Mouse (Mus musculus) kidney, embryonic 14.5 days (tissue): ENCODE measurements around the gene Smurf1. TPM values are rescaled to one million over a fixed set of nuclear protein-coding genes. Genes with fewer than 3 reads are reported as not detected.

Experiments
- ATAC-seq: fragments of 200-750 bp; cut with Nextera tagmentation; 2 replicates; pipeline ENCODE4 v1.8.0; 2017; ENCODE audit warnings: moderate number of reproducible peaks, mild to moderate bottlenecking, moderate TSS enrichment, moderate library complexity; ENCODE audit not compliant: low FRiP score, low TSS enrichment
- H3K27ac ChIP-seq: fragments of 300-500 bp; sonication (generic); 2 replicates; pipeline ENCODE4 v1.5.1; 2014; ENCODE audit warnings: low read depth, mild to moderate bottlenecking, low read length, moderate library complexity, mixed read lengths
- H3K27me3 ChIP-seq: fragments of 300-500 bp; sonication (generic); 2 replicates; pipeline ENCODE4 v1.6.1; 2014; ENCODE audit warnings: mild to moderate bottlenecking, low read length; ENCODE audit not compliant: control insufficient read depth, insufficient read depth
- H3K36me3 ChIP-seq: fragments of 300-500 bp; sonication (generic); 2 replicates; pipeline ENCODE4 v1.6.1; 2014; ENCODE audit warnings: low read length, mixed read lengths; ENCODE audit not compliant: control insufficient read depth, insufficient read depth
- H3K4me1 ChIP-seq: fragments of 300-500 bp; sonication (generic); 2 replicates; pipeline ENCODE4 v1.6.1; 2014; ENCODE audit warnings: low read length, mixed read lengths; ENCODE audit not compliant: control insufficient read depth, insufficient read depth
- H3K4me2 ChIP-seq: fragments of 300-500 bp; sonication (generic); replicated peaks from 2 replicates; pipeline ENCODE4 v1.6.1; 2014; ENCODE audit warnings: low read depth, mild to moderate bottlenecking, low read length
- H3K4me3 ChIP-seq: fragments of 300-500 bp; sonication (generic); 2 replicates; pipeline ENCODE4 v1.5.1; 2014; ENCODE audit warnings: mild to moderate bottlenecking, low read length
- H3K9ac ChIP-seq: fragments of 300-500 bp; sonication (generic); 2 replicates; pipeline ENCODE4 v1.6.1; 2014; ENCODE audit warnings: low read depth, mild to moderate bottlenecking, low read length, moderate library complexity
- H3K9me3 ChIP-seq: fragments of 300-500 bp; sonication (generic); 2 replicates; pipeline ENCODE4 v1.6.1; 2016; ENCODE audit warnings: low read length; ENCODE audit not compliant: control insufficient read depth
- WGBS: fragments of 180-500 bp; shearing (Covaris S2); extraction: QIAGEN DNeasy Blood & Tissue Kit; methylation state at CpG from one replicate; pipeline ENCODE4 v1.1.7; 2014; 5-methylcytosine and 5-hydroxymethylcytosine counted together
- polyA plus RNA-seq: library from polyadenylated mRNA; unstranded; fragments of >200 nt; fragmentation: Nextera tagmentation; extraction: Ambion mirVana; gene quantifications from 2 replicates; pipeline ENCODE4 v1.2.1, GENCODE M21; 2014

Smurf1 gene
- polyA plus RNA-seq, 1 experiment from 2014 or later = 20.2 TPM

GRCm38 (mm10) chr5:144855936-144856335 lies 109.7 kb downstream of the Smurf1 start:
- no peaks in the 10 kb centered on the region for H3K27me3 ChIP-seq
- H3K9ac ChIP-seq = no peak overlapping the region
- no peak overlapping the region for H3K27ac ChIP-seq
- no peak overlapping the region for H3K4me3 ChIP-seq
- H3K4me1 ChIP-seq = no peaks in the 10 kb centered on the region
- ATAC-seq = no peak
- peaks cover 9% of the 10 kb centered on the region for H3K9me3 ChIP-seq
- peaks cover 95% of the 10 kb centered on the region for H3K36me3 ChIP-seq
- no peak overlapping the region for H3K4me2 ChIP-seq
- WGBS = 80% methylated on average over 6 of the region's 6 CpGs

GRCm38 (mm10) chr5:144853931-144854330 lies 111.7 kb downstream of the Smurf1 start:
- ATAC-seq = no peak
- WGBS = 87% methylated on average over 5 of the region's 5 CpGs
- no peak overlapping the region for H3K27ac ChIP-seq
- H3K4me3 ChIP-seq = no peak overlapping the region
- no peaks in the 10 kb centered on the region for H3K9me3 ChIP-seq
- H3K4me1 ChIP-seq = no peaks in the 10 kb centered on the region
- H3K36me3 ChIP-seq = peaks cover 97% of the 10 kb centered on the region
- H3K4me2 ChIP-seq = no peak overlapping the region
- no peak overlapping the region for H3K9ac ChIP-seq
- no peaks in the 10 kb centered on the region for H3K27me3 ChIP-seq

- H3K36me3 ChIP-seq = peaks cover 99% of the 10 kb centered on the region
- 98% methylated on average over 3 of the region's 3 CpGs for WGBS
- H3K27ac ChIP-seq = no peak overlapping the region
- H3K27me3 ChIP-seq = no peaks in the 10 kb centered on the region
- no peaks in the 10 kb centered on the region for H3K4me1 ChIP-seq
- H3K4me2 ChIP-seq = no peak overlapping the region
- ATAC-seq = no peak
- no peak overlapping the region for H3K4me3 ChIP-seq
- H3K9me3 ChIP-seq = no peaks in the 10 kb centered on the region
- H3K9ac ChIP-seq = no peak overlapping the region
These were observed 113.8 kb downstream of the Smurf1 start for GRCm38 (mm10) chr5:144851820-144852219.

GRCm38 (mm10) chr5:144849932-144850331 lies 115.7 kb downstream of the Smurf1 start:
- Histone ChIP-seq H3K27ac (no peak overlapping the region), H3K4me2 (no peak overlapping the region), H3K4me3 (no peak overlapping the region), H3K9ac (no peak overlapping the region; the same call in 1 of the 2 replicates), H3K9me3 (no peaks in the 10 kb centered on the region), H3K27me3 (no peaks in the 10 kb centered on the region), H3K36me3 (peaks cover 98% of the 10 kb centered on the region), H3K4me1 (no peaks in the 10 kb centered on the region)
- ATAC-seq = no peak
- 93% methylated on average over 10 of the region's 10 CpGs for WGBS

GRCm38 (mm10) chr5:144848735-144849134 lies 116.9 kb downstream of the Smurf1 start:
- Histone ChIP-seq H3K27me3 (no peaks in the 10 kb centered on the region), H3K4me1 (no peaks in the 10 kb centered on the region), H3K4me2 (no peak overlapping the region), H3K9ac (no peak overlapping the region), H3K4me3 (no peak overlapping the region), H3K36me3 (peaks cover 98% of the 10 kb centered on the region), H3K9me3 (no peaks in the 10 kb centered on the region), H3K27ac (no peak overlapping the region)
- WGBS = 87% methylated on average over 5 of the region's 5 CpGs
- ATAC-seq = no peak

GRCm38 (mm10) chr5:144845352-144845751 lies 120.3 kb downstream of the Smurf1 start:
- Histone ChIP-seq H3K4me3 (no peak overlapping the region), H3K4me2 (no peak overlapping the region), H3K4me1 (no peaks in the 10 kb centered on the region), H3K9me3 (no peaks in the 10 kb centered on the region), H3K27me3 (no peaks in the 10 kb centered on the region), H3K9ac (no peak overlapping the region), H3K36me3 (peaks cover 98% of the 10 kb centered on the region), H3K27ac (no peak overlapping the region)
- no peak for ATAC-seq
- 96% methylated on average over 20 of the region's 20 CpGs for WGBS

- H3K9ac ChIP-seq = no peak overlapping the region
- no peaks in the 10 kb centered on the region for H3K27me3 ChIP-seq
- no peak overlapping the region for H3K27ac ChIP-seq
- WGBS = 94% methylated on average over 3 of the region's 3 CpGs
- peaks cover 95% of the 10 kb centered on the region for H3K36me3 ChIP-seq
- H3K4me2 ChIP-seq = no peak overlapping the region
- ATAC-seq = no peak
- H3K9me3 ChIP-seq = no peaks in the 10 kb centered on the region
- H3K4me3 ChIP-seq = no peak overlapping the region
- H3K4me1 ChIP-seq = no peaks in the 10 kb centered on the region
These were observed 129.5 kb downstream of the Smurf1 start for GRCm38 (mm10) chr5:144836100-144836499.

- Histone ChIP-seq H3K4me2 (no peak overlapping the region), H3K4me3 (no peak overlapping the region), H3K4me1 (no peaks in the 10 kb centered on the region), H3K9ac (no peak overlapping the region), H3K27ac (no peak overlapping the region), H3K9me3 (no peaks in the 10 kb centered on the region), H3K36me3 (peaks cover 96% of the 10 kb centered on the region), H3K27me3 (no peaks in the 10 kb centered on the region)
- WGBS = 87% methylated on average over 9 of the region's 9 CpGs
- ATAC-seq = no peak
These were observed 133.7 kb downstream of the Smurf1 start for GRCm38 (mm10) chr5:144831840-144832469.

GRCm38 (mm10) chr5:144829631-144830030 lies 136.0 kb downstream of the Smurf1 start:
- Histone ChIP-seq H3K4me2 (no peak overlapping the region), H3K27ac (no peak overlapping the region), H3K27me3 (no peaks in the 10 kb centered on the region), H3K36me3 (peaks cover 97% of the 10 kb centered on the region), H3K4me1 (no peaks in the 10 kb centered on the region), H3K4me3 (no peak overlapping the region), H3K9ac (no peak overlapping the region), H3K9me3 (no peaks in the 10 kb centered on the region)
- ATAC-seq = no peak
- WGBS = 98% methylated on average over 4 of the region's 4 CpGs
